Mouse (Mus musculus): ENCODE results near the gene Adam15. TPM values are rescaled to one million over a fixed set of nuclear protein-coding genes. Genes with fewer than 3 reads are reported as not detected.

Adam15 gene
- polyA plus RNA-seq, 1 experiment: 223 TPM

DNA sequence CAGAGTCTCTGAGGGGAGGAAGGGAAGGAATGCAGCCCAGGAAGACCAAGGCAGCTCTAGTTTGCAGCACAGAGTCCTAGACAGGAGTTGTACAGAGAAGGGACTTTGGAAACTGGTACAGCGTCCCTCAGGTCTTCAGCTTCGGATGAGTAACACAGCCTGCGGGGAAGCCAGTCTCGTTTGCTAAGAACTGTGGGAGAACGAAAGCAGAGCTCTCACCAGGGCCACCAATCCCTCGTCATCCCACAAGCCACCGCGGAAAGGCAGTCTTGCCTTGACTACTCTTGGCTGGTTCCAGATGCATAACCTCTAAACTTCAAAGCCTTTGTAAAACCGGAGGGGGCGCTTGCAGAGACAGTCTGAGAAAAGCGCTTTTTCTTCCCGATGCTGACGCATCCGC lies 50.3 kb downstream of the Adam15 start:
- DNase-seq (ENCODE audit: low read depth): no peak

DNA sequence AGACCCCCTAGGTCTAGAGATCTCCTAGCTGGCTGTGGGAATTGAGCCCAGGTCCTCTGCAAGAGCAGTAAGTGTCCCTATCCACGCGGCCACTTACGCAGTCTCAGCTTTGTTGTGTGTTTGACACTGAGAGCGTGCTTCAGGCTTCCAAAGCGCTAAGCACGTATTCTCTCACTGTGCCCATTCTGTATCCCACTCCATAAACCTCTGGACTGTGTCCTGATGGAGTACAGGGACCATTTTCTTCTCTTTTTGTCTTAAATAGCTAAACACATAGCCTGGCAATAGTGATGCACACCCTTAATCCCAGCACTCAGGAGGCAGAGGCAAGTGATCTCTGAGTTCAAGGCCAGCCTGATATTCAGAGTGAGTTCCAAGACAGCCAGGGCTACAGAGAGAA lies 50.9 kb downstream of the Adam15 start:
- DNase-seq (ENCODE audit: low read depth): no peak

DNA sequence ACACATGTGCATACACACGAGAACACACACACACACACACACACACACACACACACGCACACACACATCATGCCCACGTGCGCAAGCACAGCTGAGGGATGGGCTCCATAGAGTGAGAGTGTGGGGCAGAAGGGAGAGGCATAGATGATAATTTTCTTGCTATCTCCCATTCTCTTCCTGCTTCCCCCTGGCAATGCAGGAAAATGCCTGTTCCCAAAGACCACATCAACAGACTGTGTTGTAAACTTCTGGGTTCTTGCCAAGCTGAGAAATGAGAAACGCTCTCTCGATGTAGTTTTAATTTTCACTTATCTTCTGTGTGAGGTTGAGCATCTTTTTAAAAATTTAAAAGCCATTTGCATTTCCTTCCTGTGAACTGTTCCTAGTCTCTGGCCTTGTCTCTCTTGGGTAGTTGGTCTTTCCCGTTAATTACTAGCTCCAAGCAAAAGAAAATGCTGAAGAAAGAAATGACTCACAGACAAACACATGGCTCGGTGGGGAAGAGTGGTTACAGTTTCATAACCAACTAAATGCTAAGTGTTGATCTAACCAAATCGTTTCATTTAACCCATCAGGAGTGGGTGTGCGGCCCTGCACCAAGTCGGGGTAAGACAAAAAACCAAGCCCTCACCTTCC lies 52.9 kb downstream of the Adam15 start:
- no peak for DNase-seq (ENCODE audit: low read depth)

DNA sequence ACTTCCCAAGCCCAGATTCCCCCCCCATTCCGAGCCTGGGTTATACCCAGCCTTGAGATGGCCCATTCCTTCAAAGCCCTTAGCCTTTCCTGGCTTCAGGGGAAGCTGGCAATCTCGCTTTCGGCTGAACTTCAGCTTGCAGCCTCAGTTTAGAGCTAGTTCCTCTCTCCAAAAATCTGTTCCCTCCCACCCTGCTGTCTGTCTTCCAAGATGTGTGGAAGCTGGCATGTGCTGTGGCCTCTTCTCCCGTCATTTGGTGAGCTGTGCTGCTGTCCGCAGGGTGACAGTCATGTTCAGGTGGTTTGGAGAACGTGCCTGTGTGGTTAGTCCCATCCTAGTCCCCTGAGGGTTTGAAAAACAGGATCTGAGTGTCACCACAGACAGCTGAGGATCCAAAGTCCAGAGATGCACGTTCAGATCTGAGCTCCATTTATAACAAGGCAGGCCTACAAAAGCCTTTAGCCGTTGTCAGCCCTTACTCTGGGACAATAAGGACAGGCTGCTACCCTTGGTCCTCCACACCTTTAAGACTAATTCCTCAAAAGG lies 54.0 kb downstream of the Adam15 start:
- no peak for DNase-seq (ENCODE audit: low read depth)

DNA sequence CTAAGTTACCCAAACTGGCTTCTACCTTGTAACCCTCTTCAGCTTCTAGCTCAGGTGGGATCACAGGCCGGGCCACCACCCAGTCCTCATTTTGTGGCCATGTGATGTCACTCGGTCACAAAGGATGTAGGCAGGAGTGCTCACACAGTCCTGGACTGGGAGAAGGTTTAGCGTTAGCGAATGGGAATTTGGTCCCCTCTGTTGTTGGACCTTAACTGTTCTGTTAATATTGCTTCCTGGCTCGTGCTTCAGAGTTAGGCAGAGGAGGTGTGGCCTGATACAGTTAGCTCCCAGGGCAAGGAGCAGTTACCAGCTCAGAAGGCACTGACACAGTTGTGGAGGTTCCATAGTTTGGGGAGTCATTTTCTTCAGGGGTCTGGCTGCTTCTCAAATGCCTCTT lies 55.6 kb downstream of the Adam15 start:
- no peak for DNase-seq (ENCODE audit: low read depth)

DNA sequence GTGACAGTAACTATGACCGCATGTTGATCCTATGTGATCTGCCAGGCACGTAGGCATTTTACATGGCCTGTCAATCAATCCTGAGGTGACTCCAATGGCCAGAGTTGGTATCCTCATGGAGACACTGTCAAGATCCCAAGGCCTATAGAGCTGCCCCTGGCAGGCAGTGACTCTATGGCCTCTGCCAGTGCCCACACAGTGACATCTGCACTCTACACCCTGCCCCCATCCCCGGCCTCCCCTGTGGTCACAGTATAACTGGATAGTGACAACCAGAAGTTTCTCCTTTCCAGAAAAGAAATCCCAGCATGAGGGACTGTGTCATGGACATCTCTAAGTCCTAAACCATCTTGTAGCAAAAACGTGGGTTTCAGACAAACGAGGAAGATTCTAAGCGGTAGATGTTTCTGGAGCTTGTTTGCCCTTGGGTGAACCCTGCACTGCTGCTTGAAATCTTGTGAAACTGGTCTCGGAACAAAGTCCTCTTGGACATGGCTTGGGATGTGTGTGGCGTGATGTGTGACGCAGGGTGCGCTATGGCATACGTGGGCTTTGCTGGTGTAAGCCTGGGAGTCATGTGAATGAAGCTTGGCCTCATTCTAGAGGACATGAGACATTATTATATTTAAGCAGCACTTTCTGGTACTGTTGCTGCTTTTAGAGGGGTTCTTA lies 56.4 kb downstream of the Adam15 start:
- no peak for DNase-seq (ENCODE audit: low read depth)

DNA sequence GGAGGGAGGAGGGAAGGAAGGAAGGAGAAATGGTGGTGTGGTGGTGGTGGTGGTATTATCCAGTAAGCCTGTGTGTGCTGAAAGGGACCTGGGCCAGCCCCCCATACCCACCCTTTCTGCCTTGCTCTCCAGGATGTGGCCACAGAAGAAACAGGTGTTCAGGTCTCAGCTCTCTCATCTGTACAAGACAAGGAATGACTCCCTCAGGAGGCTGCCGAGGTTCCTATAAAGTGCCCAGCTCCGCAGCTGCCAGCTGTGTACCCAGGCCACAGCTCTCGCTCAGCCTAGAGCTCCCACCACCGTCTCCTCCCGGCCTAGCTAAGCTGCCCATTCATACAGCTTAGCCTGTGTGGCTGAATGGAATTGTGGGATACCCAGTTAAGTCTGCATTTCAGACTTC lies 57.5 kb downstream of the Adam15 start:
- no peak for DNase-seq (ENCODE audit: low read depth)

DNA sequence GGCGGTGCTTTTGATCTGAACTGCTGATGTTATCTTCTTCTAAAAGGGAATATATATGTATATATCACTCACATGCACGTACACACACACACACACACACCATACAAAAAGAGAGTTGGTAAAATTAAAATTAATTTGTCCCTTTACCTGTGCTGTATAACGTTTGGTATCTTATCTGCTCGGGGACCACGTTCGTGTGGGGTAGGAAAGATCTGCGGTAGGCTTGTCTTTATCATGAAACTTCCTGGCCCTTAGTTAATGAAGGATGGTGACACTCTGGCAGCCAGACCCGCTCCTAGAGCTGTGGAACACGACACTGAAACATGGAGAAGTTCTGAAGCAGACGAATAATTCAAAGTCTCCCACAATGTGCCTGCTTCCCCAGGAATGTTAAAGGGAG lies 57.9 kb downstream of the Adam15 start:
- no peak for DNase-seq (ENCODE audit: low read depth)

Other genes with a start within 250 kb of the Adam15 start
- not detected in 2 replicates for gene Gm43738, start 248.9 kb downstream of the Adam15 start, polyA plus RNA-seq (2012; rRNA removed)
- gene Fdps, start 248.0 kb downstream of the Adam15 start, polyA plus RNA-seq (2012; rRNA removed): 187 and 221 TPM in 2 replicates
- gene Pklr, start 213.9 kb downstream of the Adam15 start, polyA plus RNA-seq (2012; rRNA removed): 6.5 and 10.3 TPM in 2 replicates
- gene Hcn3, start 189.8 kb downstream of the Adam15 start, polyA plus RNA-seq (2012; rRNA removed): 0.77 and 1.1 TPM in 2 replicates
- 67.9 and 68.0 TPM in 2 replicates for gene Clk2, start 185.2 kb downstream of the Adam15 start, polyA plus RNA-seq (2012; rRNA removed)
- 105 and 120 TPM in 2 replicates for gene Scamp3, start 172.5 kb downstream of the Adam15 start, polyA plus RNA-seq (2012; rRNA removed)
- 12.9 and 14.1 TPM in 2 replicates for gene Fam189b, start 166.9 kb downstream of the Adam15 start, polyA plus RNA-seq (2012; rRNA removed)
- 140 and 143 TPM in 2 replicates for gene Gba, start 147.1 kb downstream of the Adam15 start, polyA plus RNA-seq (2012; rRNA removed)
- 30.0 and 40.7 TPM in 2 replicates for gene Thbs3, start 134.8 kb downstream of the Adam15 start, polyA plus RNA-seq (2012; rRNA removed)
- gene Mtx1, start 122.9 kb downstream of the Adam15 start, polyA plus RNA-seq (2012; rRNA removed): 150 and 153 TPM in 2 replicates
- 0.69 and 1.5 TPM in 2 replicates for gene Muc1, start 120.9 kb downstream of the Adam15 start, polyA plus RNA-seq (2012; rRNA removed)
- gene Krtcap2, start 104.0 kb downstream of the Adam15 start, polyA plus RNA-seq (2012; rRNA removed): 120 and 144 TPM in 2 replicates
- 3.0 and 3.3 TPM in 2 replicates for gene Trim46, start 103.7 kb downstream of the Adam15 start, polyA plus RNA-seq (2012; rRNA removed)
- gene Dpm3, start 90.6 kb downstream of the Adam15 start, polyA plus RNA-seq (2012; rRNA removed): 481 and 623 TPM in 2 replicates
- 264 and 294 TPM in 2 replicates for gene Slc50a1, start 79.4 kb downstream of the Adam15 start, polyA plus RNA-seq (2012; rRNA removed)
- gene Efna1, start 68.9 kb downstream of the Adam15 start, polyA plus RNA-seq (2012; rRNA removed): 36.7 and 40.9 TPM in 2 replicates
- 5.2 and 7.3 TPM in 2 replicates for gene Efna3, start 27.0 kb downstream of the Adam15 start, polyA plus RNA-seq (2012; rRNA removed)
- gene Efna4, start 12.0 kb downstream of the Adam15 start, polyA plus RNA-seq (2012; rRNA removed): 13.7 and 15.0 TPM in 2 replicates
- 2.5 and 3.1 TPM in 2 replicates for gene Dcst2, start 12.0 kb upstream of the Adam15 start, polyA plus RNA-seq (2012; rRNA removed)
- gene Dcst1, start 15.3 kb upstream of the Adam15 start, polyA plus RNA-seq (2012; rRNA removed): 3.6 and 4.3 TPM in 2 replicates
- 71.3 and 87.9 TPM in 2 replicates for gene Zbtb7b, start 44.8 kb upstream of the Adam15 start, polyA plus RNA-seq (2012; rRNA removed)
- gene Lenep, start 52.8 kb upstream of the Adam15 start, polyA plus RNA-seq (2012; rRNA removed): not detected in 2 replicates
- 41.9 and 47.7 TPM in 2 replicates for gene Flad1, start 61.9 kb upstream of the Adam15 start, polyA plus RNA-seq (2012; rRNA removed)
- gene Cks1b, start 68.4 kb upstream of the Adam15 start, polyA plus RNA-seq (2012; rRNA removed): 51.7 and 55.1 TPM in 2 replicates
- gene Shc1, start 68.4 kb upstream of the Adam15 start, polyA plus RNA-seq (2012; rRNA removed): 114 and 118 TPM in 2 replicates
- 38.0 and 43.3 TPM in 2 replicates for gene Pygo2, start 80.2 kb upstream of the Adam15 start, polyA plus RNA-seq (2012; rRNA removed)
- 63.7 and 69.4 TPM in 2 replicates for gene Pbxip1, start 86.7 kb upstream of the Adam15 start, polyA plus RNA-seq (2012; rRNA removed)
- gene Pmvk, start 104.5 kb upstream of the Adam15 start, polyA plus RNA-seq (2012; rRNA removed): 75.1 and 82.0 TPM in 2 replicates
- gene Kcnn3, start 170.2 kb upstream of the Adam15 start, polyA plus RNA-seq (2012; rRNA removed): 1.5 and 2.6 TPM in 2 replicates

Measured in gonadal fat pad, adult 2 months (tissue).